Mouse (Mus musculus) bone marrow, adult 2 months (tissue): ENCODE results near the gene Tvp23b.

Experiments
- CTCF ChIP-seq: fragments of 200-500 bp; IDR thresholded peaks from 2 replicates; pipeline ENCODE4 v1.5.1; 2011; ENCODE audit warnings: low read length, control low read depth; ENCODE audit not compliant: control insufficient read depth, insufficient read depth
- POLR2A ChIP-seq: fragments of 200-500 bp; IDR thresholded peaks from 2 replicates; pipeline ENCODE4 v1.6.1; 2011; ENCODE audit warnings: low read depth, mild to moderate bottlenecking, control low read depth, low read length, borderline replicate concordance; ENCODE audit not compliant: control insufficient read depth

DNA sequence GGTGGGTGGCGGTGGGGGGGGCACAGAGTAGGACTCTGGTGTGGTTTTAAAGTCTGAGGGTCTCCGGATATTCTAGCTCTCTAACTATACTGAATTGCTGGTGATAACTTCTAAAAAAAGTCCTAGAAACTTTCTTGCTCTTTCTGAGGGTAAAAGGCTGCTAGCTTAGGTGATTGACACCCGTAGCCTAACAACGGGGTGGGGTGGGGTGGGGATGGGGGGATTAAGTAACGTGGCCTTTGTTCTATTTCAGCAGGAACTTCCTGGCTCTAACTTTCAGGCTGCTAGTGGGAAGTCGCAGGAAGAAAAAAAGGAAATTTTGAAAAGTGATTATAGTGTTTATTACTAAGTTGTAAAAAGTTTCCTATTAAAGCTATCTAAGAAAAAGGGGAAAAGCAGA is 76.5 kb downstream of the Tvp23b start:
- TF ChIP-seq POLR2A (no peak), CTCF (no peak)
